ENCODE assay signal across 8 mouse cellular contexts in the genomic region with DNA sequence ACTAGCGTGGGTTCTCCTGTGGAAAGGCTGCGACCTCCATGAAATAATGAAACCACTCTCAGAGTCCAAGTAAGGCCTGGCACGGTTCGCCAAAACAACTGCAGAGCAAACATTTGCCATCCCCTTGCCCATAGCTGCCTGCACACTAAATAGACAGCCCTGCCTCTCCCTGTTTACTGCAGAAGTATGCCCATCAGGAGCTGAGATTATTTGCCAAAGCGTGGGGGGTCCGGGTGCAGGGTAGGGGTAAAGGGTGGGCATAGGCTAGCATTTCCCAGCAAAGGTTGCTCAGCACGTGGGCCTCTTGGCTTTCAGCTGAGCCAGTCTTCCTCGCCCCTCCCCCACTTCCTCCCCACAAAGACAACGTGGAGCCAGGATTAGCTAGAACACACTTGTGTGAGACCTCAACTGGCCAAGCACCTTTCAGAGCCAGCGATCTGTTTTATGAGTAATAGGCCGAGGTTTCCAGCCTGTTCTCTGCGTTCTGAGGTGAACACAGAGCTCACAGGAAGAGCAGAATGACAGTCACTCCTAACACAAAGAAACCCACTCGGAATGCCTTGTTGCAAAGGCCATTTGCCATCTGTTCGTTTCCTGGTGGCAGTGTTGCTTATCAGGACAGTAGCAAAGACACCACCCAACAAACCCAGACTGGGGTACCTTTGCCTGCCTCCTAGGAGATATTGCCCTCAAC. TPM values are rescaled to one million over a fixed set of nuclear protein-coding genes. Genes with fewer than 3 reads are reported as not detected.
DNase-seq lines count a peak whose midpoint lies in the region; ATAC-seq and TF ChIP-seq lines count a peak whose summit lies in the region.

No protein-coding gene starts in this region.

- H3K79me2 ChIP-seq in liver, adult 2 months (ENCODE audit: control insufficient read depth, insufficient read depth, low read length) = no peaks in the 10 kb centered on the region

- no peak for TF ChIP-seq CTCF in liver, adult 2 months (IDR thresholded peaks at IDR 0.05; ENCODE audit: low read depth, low read length)

- no peak overlapping the region for H3K4me3 ChIP-seq in hindbrain, embryonic 10.5 days
- H3K4me3 ChIP-seq in hindbrain, embryonic 12.5 days = no peak overlapping the region
- H3K4me3 ChIP-seq in embryonic facial prominence, embryonic 13.5 days = no peak overlapping the region
- no peak overlapping the region for H3K4me3 ChIP-seq in liver, adult 2 months (ENCODE audit: insufficient read depth, low read depth, low read length)
- H3K4me3 ChIP-seq in midbrain, embryonic 15.5 days = no peak overlapping the region

- H3K9me3 ChIP-seq in hindbrain, embryonic 10.5 days = no peaks in the 10 kb centered on the region
- no peaks in the 10 kb centered on the region for H3K9me3 ChIP-seq in hindbrain, embryonic 12.5 days (replicated peaks)
- no peaks in the 10 kb centered on the region for H3K9me3 ChIP-seq in embryonic facial prominence, embryonic 13.5 days
- no peaks in the 10 kb centered on the region for H3K9me3 ChIP-seq in midbrain, embryonic 15.5 days

- no peak for ATAC-seq in hindbrain, embryonic 12.5 days (ENCODE audit: low FRiP score)
- no peak for ATAC-seq in embryonic facial prominence, embryonic 13.5 days (ENCODE audit: insufficient number of reproducible peaks, insufficient read depth, low FRiP score, low TSS enrichment, low read depth)
- peak; percentile 59; the same call in 1 of the 2 replicates for ATAC-seq in midbrain, embryonic 15.5 days (replicated peaks)

- H3K4me1 ChIP-seq in hindbrain, embryonic 10.5 days (replicated peaks) = peaks cover 17% of the 10 kb centered on the region
- peaks cover 12% of the 10 kb centered on the region for H3K4me1 ChIP-seq in hindbrain, embryonic 12.5 days
- H3K4me1 ChIP-seq in embryonic facial prominence, embryonic 13.5 days = peaks cover 11% of the 10 kb centered on the region
- peaks cover 6% of the 10 kb centered on the region; the same call in 1 of the 2 replicates for H3K4me1 ChIP-seq in liver, adult 2 months (ENCODE audit: control insufficient read depth, insufficient read depth, low read length)
- H3K4me1 ChIP-seq in midbrain, embryonic 15.5 days = peaks cover 9% of the 10 kb centered on the region

- H3K4me2 ChIP-seq in hindbrain, embryonic 12.5 days (replicated peaks) = no peak overlapping the region
- no peak overlapping the region for H3K4me2 ChIP-seq in embryonic facial prominence, embryonic 13.5 days
- H3K4me2 ChIP-seq in midbrain, embryonic 15.5 days = no peak overlapping the region

- H3K27ac ChIP-seq in hindbrain, embryonic 10.5 days = peak overlapping the region; percentile 80
- H3K27ac ChIP-seq in hindbrain, embryonic 12.5 days = no peak overlapping the region
- H3K27ac ChIP-seq in embryonic facial prominence, embryonic 13.5 days = 0 out of 2 replicates have a peak overlapping the region, but pooled peaks have one; percentile 28
- peak overlapping the region; percentile 75 for H3K27ac ChIP-seq in liver, adult 2 months (replicated peaks; ENCODE audit: insufficient read depth, low read depth, low read length)
- no peak overlapping the region for H3K27ac ChIP-seq in midbrain, embryonic 15.5 days

- no peak for TF ChIP-seq POLR2A in liver, adult 2 months (IDR thresholded peaks at IDR 0.05; ENCODE audit: extremely low read depth, insufficient read depth, low read length)

- H3K36me3 ChIP-seq in hindbrain, embryonic 10.5 days = no peaks in the 10 kb centered on the region
- no peaks in the 10 kb centered on the region for H3K36me3 ChIP-seq in hindbrain, embryonic 12.5 days
- no peaks in the 10 kb centered on the region for H3K36me3 ChIP-seq in embryonic facial prominence, embryonic 13.5 days
- no peaks in the 10 kb centered on the region for H3K36me3 ChIP-seq in liver, adult 2 months (ENCODE audit: control insufficient read depth, insufficient read depth, low read length)
- no peaks in the 10 kb centered on the region for H3K36me3 ChIP-seq in midbrain, embryonic 15.5 days (replicated peaks)

- no peaks in the 10 kb centered on the region for H3K27me3 ChIP-seq in hindbrain, embryonic 10.5 days (ENCODE audit: insufficient read depth, poor library complexity, severe bottlenecking)
- no peaks in the 10 kb centered on the region for H3K27me3 ChIP-seq in hindbrain, embryonic 12.5 days
- H3K27me3 ChIP-seq in embryonic facial prominence, embryonic 13.5 days = no peaks in the 10 kb centered on the region
- H3K27me3 ChIP-seq in liver, adult 2 months (ENCODE audit: control insufficient read depth, insufficient read depth, low read length) = no peaks in the 10 kb centered on the region
- no peaks in the 10 kb centered on the region for H3K27me3 ChIP-seq in midbrain, embryonic 15.5 days (replicated peaks)

- peak; percentile 38 for DNase-seq in hindbrain, embryonic 10.5 days (ENCODE audit: low spot score)
- DNase-seq in heart, adult 9 months (ENCODE audit: low spot score in 2 of 2) = peak; percentile 90
- peak; percentile 74 to 80 for DNase-seq in kidney, adult 8-10 months
- peak; percentile 64 for DNase-seq in liver, adult 2 months (ENCODE audit: extremely low read depth, low read depth, low spot score)
- peak; percentile 61 to 78 for DNase-seq in spleen, postnatal 4 days (ENCODE audit: low spot score in 2 of 2)

- H3K9ac ChIP-seq in hindbrain, embryonic 12.5 days = no peak overlapping the region
- no peak overlapping the region for H3K9ac ChIP-seq in embryonic facial prominence, embryonic 13.5 days
- H3K9ac ChIP-seq in liver, adult 2 months (ENCODE audit: low read depth, low read length) = peak overlapping the region; percentile 32; the same call in 1 of the 2 replicates
- no peak overlapping the region for H3K9ac ChIP-seq in midbrain, embryonic 15.5 days

- 64% methylated on average over 14 of the region's 14 CpGs for WGBS in hindbrain, embryonic 10.5 days
- WGBS in hindbrain, embryonic 12.5 days = 62% methylated on average over 14 of the region's 14 CpGs
- WGBS in embryonic facial prominence, embryonic 13.5 days = 70% methylated on average over 14 of the region's 14 CpGs
- WGBS in liver, adult 2 months = 34% methylated on average over 14 of the region's 14 CpGs
- WGBS in midbrain, embryonic 15.5 days = 58% methylated on average over 14 of the region's 14 CpGs

RNA-seq across cellular contexts. Expression of gene Cep85l, which starts 55.6 kb away (rescaled TPM):
- polyA plus RNA-seq in hindbrain, embryonic 10.5 days (2016; fragmentation: Nextera tagmentation; extraction: Ambion mirVana) = 4.6 TPM in 2 replicates
- 9.4 and 10.9 TPM in 2 replicates for polyA plus RNA-seq in hindbrain, embryonic 12.5 days (2016; fragmentation: Nextera tagmentation; extraction: Ambion mirVana)
- polyA plus RNA-seq in embryonic facial prominence, embryonic 13.5 days (2015; fragmentation: Nextera tagmentation; extraction: Ambion mirVana) = 6.5 and 7.2 TPM in 2 replicates
- 25.3 and 30.8 TPM in 2 replicates for total RNA-seq in liver, adult 2 months (2014; rRNA removed)
- 3.9 and 4.2 TPM in 2 replicates for polyA plus RNA-seq in liver, adult 2 months (2012; rRNA removed)
- 4.9 and 6.6 TPM in 2 replicates for polyA plus RNA-seq in midbrain, embryonic 15.5 days (2015; fragmentation: Nextera tagmentation; extraction: Ambion mirVana)

Comparison
In these comparisons a context has a peak if more than half of its experiments do, and no peak if none do; other contexts are left out.
1. H3K27ac ChIP-seq: peak in hindbrain, embryonic 10.5 days (single experiment), embryonic facial prominence, embryonic 13.5 days (single experiment) and liver, adult 2 months (single experiment); none in hindbrain, embryonic 12.5 days (single experiment) and midbrain, embryonic 15.5 days (single experiment).
2. DNase-seq: peak in every context shown above with its lines; median percentile 90 in heart, adult 9 months; 77 in kidney, adult 8-10 months; 70 in spleen, postnatal 4 days; 64 in liver, adult 2 months; 38 in hindbrain, embryonic 10.5 days.